Mouse (Mus musculus): ENCODE measurements around the gene Trpm1. TPM values are rescaled to one million over a fixed set of nuclear protein-coding genes. Genes with fewer than 3 reads are reported as not detected.

Trpm1 gene
- total RNA-seq, 2 experiments from 2014 or later, result 0.10 to 0.77 TPM

- peak; percentile 20 for DNase-seq
- intact Hi-C loops (cut with DNase I), result loop anchor here (5.0 to 10.0 kb wide), 3 partner anchors 163 to 575 kb away; partner anchors contain the start of gene Fan1
These were observed 8.4 kb downstream of the Trpm1 start for GRCm38 (mm10) chr7:64161990-64162389.

DNA sequence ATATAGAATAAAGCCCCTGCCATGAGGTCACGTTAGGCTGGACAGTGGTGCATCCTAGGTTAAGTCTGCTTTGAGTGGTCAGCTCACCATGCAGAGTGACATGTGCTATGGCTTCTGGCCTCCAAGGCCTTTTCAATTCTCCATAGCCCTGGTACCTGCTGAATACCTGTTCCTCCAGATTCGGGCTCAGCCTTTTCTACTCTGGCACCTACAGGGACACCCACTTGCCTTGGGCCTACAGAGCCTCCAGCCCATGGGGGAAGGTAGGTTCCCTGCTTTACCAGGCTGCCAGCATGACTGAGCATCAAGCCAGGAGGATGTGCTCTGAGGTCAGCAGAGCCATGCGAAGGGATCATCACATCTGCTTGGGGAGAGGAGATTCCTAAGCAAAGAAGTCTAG is 9.5 kb downstream of the Trpm1 start:
- DNase-seq, result no peak
- intact Hi-C loops (cut with DNase I), result loop anchor here (5.0 to 10.0 kb wide), 3 partner anchors 162 to 574 kb away; partner anchors contain the start of gene Fan1

DNA sequence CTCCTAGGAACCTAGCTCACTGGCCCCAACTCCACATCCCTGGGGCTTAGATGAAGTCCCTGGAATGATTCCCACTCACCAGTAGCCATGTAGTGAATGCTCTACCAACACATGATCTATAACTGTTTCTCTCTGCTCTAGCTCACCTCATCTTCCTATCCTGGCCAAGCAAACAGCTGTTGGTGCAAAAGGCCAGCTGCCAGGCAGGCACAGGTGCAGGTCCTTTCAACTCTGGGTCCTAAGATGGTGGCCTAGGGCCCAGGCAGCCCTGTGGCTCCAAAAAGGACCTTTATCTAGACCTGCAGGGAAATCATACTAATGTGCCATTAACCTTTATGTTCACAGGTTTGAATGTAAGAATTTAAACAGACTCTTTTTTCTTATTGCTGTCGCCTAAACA is 10.3 kb downstream of the Trpm1 start:
- no peak for DNase-seq
- intact Hi-C loops (cut with DNase I), result loop anchor here (5.0 to 10.0 kb wide), 3 partner anchors 161 to 573 kb away; partner anchors contain the start of gene Fan1

GRCm38 (mm10) chr7:64164997-64165396 is 11.4 kb downstream of the Trpm1 start:
- peak; percentile 62 for DNase-seq
- intact Hi-C loops (cut with DNase I), result loop anchor here (5.0 to 10.0 kb wide), 4 partner anchors 122 to 572 kb away; partner anchors contain the start of genes Fan1 and Mtmr10

DNA sequence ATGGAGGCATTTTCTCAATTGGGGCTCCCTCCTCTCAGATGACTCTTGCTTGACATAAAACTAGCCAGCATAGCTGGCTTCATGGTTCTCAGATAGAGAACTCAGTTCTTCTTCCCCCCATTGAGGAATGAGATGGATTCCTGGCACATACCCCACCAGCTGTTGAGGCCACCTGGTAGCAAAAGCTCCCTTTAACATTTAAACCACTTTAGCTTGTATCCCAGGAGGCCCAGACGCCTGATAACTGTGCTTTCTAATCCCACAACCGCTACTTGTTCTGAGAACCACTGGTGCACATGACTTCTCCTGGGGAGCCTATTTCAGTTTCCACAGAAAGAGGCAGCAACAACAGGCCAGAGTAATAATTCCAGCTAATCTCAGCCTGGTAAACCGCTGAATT is 12.4 kb downstream of the Trpm1 start:
- intact Hi-C loops (cut with DNase I), result loop anchor here (5.0 to 10.0 kb wide), 3 partner anchors 121 to 209 kb away; partner anchors contain the start of genes Fan1 and Mtmr10
- no peak for DNase-seq

- no peak for DNase-seq
- intact Hi-C loops (cut with DNase I), result loop anchor here (5.0 to 10.0 kb wide), 3 partner anchors 121 to 208 kb away; partner anchors contain the start of genes Fan1 and Mtmr10
These were observed 13.1 kb downstream of the Trpm1 start for GRCm38 (mm10) chr7:64166724-64167123.

GRCm38 (mm10) chr7:64179310-64179709 is 25.7 kb downstream of the Trpm1 start:
- DNase-seq, result no peak
- intact Hi-C loops (cut with DNase I), result no loop called here

GRCm38 (mm10) chr7:64185203-64185931 is 31.7 kb downstream of the Trpm1 start:
- no peak for DNase-seq
- intact Hi-C loops (cut with DNase I), result no loop called here

DNA sequence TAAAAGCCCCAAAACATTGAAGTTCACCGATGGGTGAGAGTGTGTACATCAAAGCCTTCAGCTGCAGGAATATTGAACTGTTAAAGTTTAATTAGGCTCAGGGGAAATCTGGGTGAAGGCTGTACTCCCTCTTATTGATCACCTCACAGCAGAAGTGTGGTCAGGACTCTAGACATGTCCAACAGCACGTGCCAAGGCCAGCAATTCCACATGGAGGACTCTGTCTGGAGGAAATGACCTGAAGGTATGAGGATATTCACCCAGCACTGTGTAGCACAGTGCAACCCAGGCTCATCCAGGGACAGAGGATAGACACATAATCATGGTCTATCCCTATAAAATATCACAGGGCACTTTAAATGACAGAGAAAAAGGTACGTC is 32.3 kb downstream of the Trpm1 start:
- intact Hi-C loops (cut with DNase I), result no loop called here

GRCm38 (mm10) chr7:64192261-64192943 is 38.8 kb downstream of the Trpm1 start:
- intact Hi-C loops (cut with DNase I), result no loop called here
- peak; percentile 53 for DNase-seq

More for the DNA sequence above, 32.3 kb downstream of the Trpm1 start:
- DNase-seq, result no peak

DNA sequence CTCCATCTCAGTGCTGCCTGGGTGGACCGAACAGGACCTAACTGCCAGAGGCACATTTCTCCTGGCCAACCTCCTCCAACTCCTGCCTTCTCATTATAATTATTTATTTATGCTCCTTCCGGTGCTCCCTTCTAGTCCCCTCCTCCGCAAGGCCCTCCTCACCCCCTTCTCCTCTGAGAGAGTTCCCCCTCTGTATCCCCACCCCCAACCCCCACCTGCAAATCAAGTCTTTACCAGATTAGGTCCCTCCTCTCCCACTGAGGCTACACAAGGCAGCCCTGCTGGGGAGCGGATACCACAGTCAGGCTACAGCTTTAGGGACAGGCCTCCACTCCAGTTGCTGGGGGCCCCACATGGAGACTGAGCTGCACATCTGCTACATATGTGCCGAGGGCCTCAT is 39.8 kb downstream of the Trpm1 start:
- intact Hi-C loops (cut with DNase I), result no loop called here
- no peak for DNase-seq

GRCm38 (mm10) chr7:64196114-64196513 is 42.5 kb downstream of the Trpm1 start:
- intact Hi-C loops (cut with DNase I), result no loop called here
- DNase-seq, result no peak

GRCm38 (mm10) chr7:64208700-64209099 is 55.1 kb downstream of the Trpm1 start:
- intact Hi-C loops (cut with DNase I), result no loop called here
- no peak for DNase-seq

GRCm38 (mm10) chr7:64212870-64213269 is 59.2 kb downstream of the Trpm1 start:
- no peak for DNase-seq
- intact Hi-C loops (cut with DNase I), result no loop called here

GRCm38 (mm10) chr7:64214066-64214465 is 60.4 kb downstream of the Trpm1 start:
- intact Hi-C loops (cut with DNase I), result no loop called here
- no peak for DNase-seq

DNA sequence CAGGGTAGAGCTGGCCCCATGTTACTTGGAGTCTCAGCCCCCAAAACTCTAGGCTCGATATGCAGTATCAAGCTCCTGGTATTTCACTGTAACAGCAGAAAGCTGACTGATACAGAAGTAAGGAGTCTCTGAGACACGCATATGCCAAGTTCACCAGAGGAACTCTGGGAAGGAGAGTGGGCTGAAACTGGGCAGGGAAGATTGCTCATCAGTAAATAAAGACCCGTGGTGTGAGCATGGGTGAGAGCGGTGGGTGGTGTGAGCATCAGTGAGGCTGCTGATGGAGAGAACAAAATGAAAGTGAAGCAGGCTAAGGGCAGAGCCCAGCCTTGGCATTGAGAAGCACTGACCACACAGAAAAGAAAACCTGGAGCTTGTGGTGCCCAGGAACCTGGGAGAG is 62.0 kb downstream of the Trpm1 start:
- DNase-seq, result no peak
- intact Hi-C loops (cut with DNase I), result no loop called here

- intact Hi-C loops (cut with DNase I), result no loop called here
- DNase-seq, result no peak
These were observed 63.8 kb downstream of the Trpm1 start for GRCm38 (mm10) chr7:64217428-64217827.

DNA sequence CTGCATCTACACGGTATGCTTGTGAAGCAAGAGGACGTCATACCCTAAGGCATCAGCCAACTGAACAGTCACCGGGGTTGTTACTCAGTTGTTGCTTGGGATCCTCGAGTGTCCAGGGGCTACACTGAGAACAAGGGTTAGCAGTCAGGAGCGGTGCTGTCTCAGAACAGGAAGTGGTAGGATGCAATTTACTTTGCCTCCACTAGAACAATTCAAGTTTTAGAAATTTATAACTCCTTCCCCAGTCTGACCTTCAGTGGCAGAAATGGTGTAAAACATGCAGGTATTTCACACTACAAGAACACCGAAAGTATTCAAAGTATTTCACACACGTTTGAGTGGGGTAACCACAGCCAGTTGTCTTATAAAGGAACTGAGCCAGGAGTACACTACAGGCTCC is 66.1 kb downstream of the Trpm1 start:
- DNase-seq, result no peak
- intact Hi-C loops (cut with DNase I), result no loop called here

- DNase-seq, result no peak
- intact Hi-C loops (cut with DNase I), result no loop called here
These were observed 69.6 kb downstream of the Trpm1 start for GRCm38 (mm10) chr7:64223215-64223614.

DNA sequence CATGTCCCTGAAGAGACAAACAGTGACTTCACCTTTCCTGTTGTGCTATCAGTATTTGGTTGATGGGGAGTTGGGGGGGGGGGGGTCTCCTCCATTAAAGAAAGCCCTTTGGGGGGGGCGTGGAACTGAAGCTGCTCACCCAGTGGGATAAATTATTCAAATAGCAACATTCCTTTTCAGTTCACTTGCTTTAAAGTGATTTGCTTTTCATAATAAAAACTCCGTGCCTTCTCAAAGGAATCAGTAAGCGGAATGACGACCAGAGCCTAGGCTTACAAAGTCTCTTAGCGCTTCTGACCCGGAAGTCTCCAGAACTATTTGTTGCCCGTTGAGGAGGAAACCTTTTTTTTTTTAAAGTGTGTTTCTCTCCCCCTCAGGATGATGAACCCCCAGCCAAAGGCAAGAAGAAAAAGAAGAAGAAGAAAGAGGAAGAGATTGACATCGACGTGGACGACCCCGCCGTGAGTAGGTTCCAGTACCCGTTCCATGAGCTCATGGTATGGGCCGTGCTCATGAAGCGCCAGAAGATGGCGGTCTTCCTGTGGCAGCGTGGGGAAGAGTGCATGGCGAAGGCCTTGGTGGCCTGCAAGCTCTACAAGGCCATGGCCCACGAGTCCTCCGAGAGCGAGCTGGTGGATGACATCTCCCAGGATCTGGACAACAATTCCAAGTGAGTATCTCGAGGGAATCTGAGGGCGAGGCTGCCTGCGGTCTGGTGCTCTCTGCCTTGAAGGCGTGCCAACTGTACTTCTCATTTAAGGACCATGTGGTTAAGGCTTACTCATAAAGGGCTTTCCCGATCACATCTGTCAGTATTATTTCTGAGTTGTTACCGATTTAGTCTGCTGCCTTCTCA is 72.9 kb downstream of the Trpm1 start:
- DNase-seq, result no peak
- intact Hi-C loops (cut with DNase I), result no loop called here

GRCm38 (mm10) chr7:64227586-64227985 is 74.0 kb downstream of the Trpm1 start:
- DNase-seq, result no peak
- intact Hi-C loops (cut with DNase I), result no loop called here
